Mouse (Mus musculus) heart, embryonic 11.5 days (tissue): ENCODE measurements around the gene Ccdc24. TPM values are rescaled to one million over a fixed set of nuclear protein-coding genes. Genes with fewer than 3 reads are reported as not detected.

ENCODE experiments used
- ATAC-seq: fragments of 200-750 bp; cut with Nextera tagmentation; replicated peaks from 2 replicates; pipeline ENCODE4 v1.8.0; 2017; ENCODE audit warnings: moderate library complexity; ENCODE audit not compliant: insufficient number of reproducible peaks, low FRiP score, low TSS enrichment
- H3K27ac ChIP-seq: fragments of 300-500 bp; sonication (generic); 2 replicates; pipeline ENCODE4 v1.5.1; 2014; ENCODE audit warnings: mild to moderate bottlenecking, low read depth, low read length
- H3K27me3 ChIP-seq: fragments of 300-500 bp; sonication (generic); 2 replicates; pipeline ENCODE4 v1.6.1; 2014; ENCODE audit warnings: mild to moderate bottlenecking, low read length, mixed read lengths; ENCODE audit not compliant: control insufficient read depth, insufficient read depth
- H3K36me3 ChIP-seq: fragments of 300-500 bp; sonication (generic); 2 replicates; pipeline ENCODE4 v1.6.1; 2014; ENCODE audit warnings: mild to moderate bottlenecking, low read length, moderate library complexity, mixed read lengths; ENCODE audit not compliant: control insufficient read depth, insufficient read depth
- H3K4me1 ChIP-seq: fragments of 300-500 bp; sonication (generic); 2 replicates; pipeline ENCODE4 v1.6.1; 2014; ENCODE audit warnings: low read length; ENCODE audit not compliant: control insufficient read depth, insufficient read depth
- H3K4me2 ChIP-seq: fragments of 300-500 bp; sonication (generic); 2 replicates; pipeline ENCODE4 v1.6.1; 2014; ENCODE audit warnings: mild to moderate bottlenecking, moderate library complexity
- H3K4me3 ChIP-seq: fragments of 300-500 bp; sonication (generic); 2 replicates; pipeline ENCODE4 v1.5.1; 2014; ENCODE audit warnings: low read depth, low read length
- H3K9ac ChIP-seq: fragments of 300-500 bp; sonication (generic); 2 replicates; pipeline ENCODE4 v1.6.1; 2014; ENCODE audit warnings: mild to moderate bottlenecking, low read depth, low read length, moderate library complexity
- H3K9me3 ChIP-seq: fragments of 300-500 bp; sonication (generic); replicated peaks from 2 replicates; pipeline ENCODE4 v1.6.1; 2016; ENCODE audit warnings: low read length; ENCODE audit not compliant: control insufficient read depth
- WGBS: fragments of 180-500 bp; shearing (Covaris S2); extraction: QIAGEN DNeasy Blood & Tissue Kit; methylation state at CpG from one replicate; pipeline ENCODE4 v1.1.7; 2014; ENCODE audit not compliant: insufficient replicate concordance; 5-methylcytosine and 5-hydroxymethylcytosine counted together
- polyA plus RNA-seq: library from polyadenylated mRNA; unstranded; fragments of >200 nt; fragmentation: Nextera tagmentation; extraction: Ambion mirVana; gene quantifications from 2 replicates; pipeline ENCODE4 v1.2.1, GENCODE M21; 2014

Ccdc24 gene
- polyA plus RNA-seq, 1 experiment from 2014 or later: 0.56 TPM

DNA sequence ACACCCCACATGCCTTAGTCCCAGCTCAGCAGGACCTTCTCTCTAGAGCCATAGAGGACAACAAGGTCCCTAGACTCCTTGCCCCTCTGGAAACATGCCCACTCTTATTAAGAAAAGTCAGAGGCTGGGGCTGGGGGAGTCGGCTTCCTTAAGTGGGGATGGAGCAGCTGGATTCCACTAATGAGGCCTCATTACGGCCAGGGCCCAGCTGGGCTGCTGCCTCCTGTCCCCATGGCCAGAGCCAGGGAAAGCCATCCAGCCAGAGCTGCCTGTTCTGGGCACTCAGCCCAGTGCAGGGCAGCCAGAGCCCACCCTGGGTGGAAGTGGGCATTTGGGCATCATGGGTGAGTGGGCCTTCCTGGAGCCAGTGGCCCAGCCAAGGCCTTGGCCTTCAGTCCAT, 25.3 kb downstream of the Ccdc24 start:
- no peaks in the 10 kb centered on the region for H3K4me1 ChIP-seq
- no peak overlapping the region for H3K27ac ChIP-seq
- H3K9ac ChIP-seq: no peak overlapping the region
- peaks cover 2% of the 10 kb centered on the region; the same call in 1 of the 2 replicates for H3K27me3 ChIP-seq
- no peak for ATAC-seq
- no peaks in the 10 kb centered on the region for H3K36me3 ChIP-seq
- WGBS: 42% methylated on average over 2 of the region's 2 CpGs
- no peak overlapping the region for H3K4me3 ChIP-seq
- no peak overlapping the region for H3K4me2 ChIP-seq
- no peaks in the 10 kb centered on the region for H3K9me3 ChIP-seq

DNA sequence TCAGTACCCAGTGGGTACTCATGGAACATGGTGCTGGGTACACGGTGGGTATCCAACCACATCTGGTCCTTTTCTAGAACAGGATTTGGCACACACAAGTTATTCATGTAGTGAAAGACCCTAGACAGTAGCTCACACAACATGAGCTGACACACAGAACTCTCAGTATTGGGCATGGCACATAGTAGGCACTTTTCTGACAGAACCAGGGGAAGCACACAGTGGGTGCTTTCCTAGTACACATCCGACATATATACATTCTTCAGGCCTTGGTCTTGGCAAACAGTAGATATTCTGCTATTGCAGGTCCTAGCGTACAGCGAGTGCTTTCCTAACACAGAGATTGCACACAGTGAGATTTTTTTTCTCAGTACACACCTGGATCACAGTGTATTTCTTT, 26.1 kb downstream of the Ccdc24 start:
- Histone ChIP-seq H3K36me3 (no peaks in the 10 kb centered on the region), H3K4me3 (no peak overlapping the region), H3K4me2 (no peak overlapping the region), H3K27ac (no peak overlapping the region), H3K27me3 (peaks cover 2% of the 10 kb centered on the region; the same call in 1 of the 2 replicates), H3K9ac (no peak overlapping the region), H3K9me3 (no peaks in the 10 kb centered on the region), H3K4me1 (no peaks in the 10 kb centered on the region)
- 94% methylated on average over 4 of the region's 4 CpGs for WGBS
- no peak for ATAC-seq

DNA sequence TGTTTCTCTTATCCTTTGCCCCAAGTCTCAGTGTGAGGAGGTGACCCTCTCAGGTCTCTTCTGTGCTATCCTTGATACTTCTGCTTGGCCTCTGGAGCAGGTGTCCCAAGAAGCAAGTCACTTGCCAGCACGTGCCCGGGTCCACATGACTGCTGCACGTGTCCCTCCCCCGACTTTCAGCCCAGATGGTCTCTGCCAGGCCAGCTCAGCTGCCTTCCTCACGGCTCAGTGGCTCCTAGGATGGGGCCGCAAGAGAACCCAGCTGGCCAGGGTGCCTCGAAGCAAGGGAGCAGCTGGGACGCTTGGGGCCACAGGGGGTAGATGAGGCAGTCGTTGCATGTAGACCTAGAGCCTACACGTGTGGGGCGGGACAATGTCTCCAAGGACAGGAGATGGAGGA, 27.0 kb downstream of the Ccdc24 start:
- Histone ChIP-seq H3K4me2 (no peak overlapping the region), H3K27me3 (peaks cover 2% of the 10 kb centered on the region; the same call in 1 of the 2 replicates), H3K4me3 (no peak overlapping the region), H3K9me3 (no peaks in the 10 kb centered on the region), H3K27ac (no peak overlapping the region), H3K4me1 (no peaks in the 10 kb centered on the region), H3K9ac (no peak overlapping the region), H3K36me3 (no peaks in the 10 kb centered on the region)
- no peak for ATAC-seq
- 87% methylated on average over 11 of the region's 11 CpGs for WGBS

DNA sequence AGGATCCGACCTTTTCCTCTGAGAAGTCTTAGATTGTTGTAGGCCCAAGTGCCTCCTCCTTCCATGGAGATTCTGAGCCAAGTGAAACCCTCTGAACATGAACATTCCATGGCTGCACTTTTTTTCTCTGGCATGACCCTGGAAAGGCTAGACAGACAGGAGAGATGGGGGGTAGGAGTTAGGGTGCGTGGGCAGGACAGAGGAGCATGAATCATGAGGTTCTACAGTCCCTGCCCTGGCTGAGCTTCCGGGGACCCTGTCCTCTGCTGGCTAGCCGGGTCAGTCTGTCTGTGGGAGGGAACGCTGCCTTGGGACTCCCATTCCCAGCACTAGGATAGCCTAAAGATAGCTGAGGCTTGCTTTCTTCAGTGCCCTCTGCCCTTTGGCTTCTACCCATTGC, 27.9 kb downstream of the Ccdc24 start:
- Histone ChIP-seq H3K9ac (no peak overlapping the region), H3K27me3 (peaks cover 2% of the 10 kb centered on the region; the same call in 1 of the 2 replicates), H3K9me3 (no peaks in the 10 kb centered on the region), H3K36me3 (no peaks in the 10 kb centered on the region), H3K4me3 (no peak overlapping the region), H3K4me2 (no peak overlapping the region), H3K27ac (no peak overlapping the region), H3K4me1 (no peaks in the 10 kb centered on the region)
- no peak for ATAC-seq
- WGBS: 87% methylated on average over 5 of the region's 5 CpGs

DNA sequence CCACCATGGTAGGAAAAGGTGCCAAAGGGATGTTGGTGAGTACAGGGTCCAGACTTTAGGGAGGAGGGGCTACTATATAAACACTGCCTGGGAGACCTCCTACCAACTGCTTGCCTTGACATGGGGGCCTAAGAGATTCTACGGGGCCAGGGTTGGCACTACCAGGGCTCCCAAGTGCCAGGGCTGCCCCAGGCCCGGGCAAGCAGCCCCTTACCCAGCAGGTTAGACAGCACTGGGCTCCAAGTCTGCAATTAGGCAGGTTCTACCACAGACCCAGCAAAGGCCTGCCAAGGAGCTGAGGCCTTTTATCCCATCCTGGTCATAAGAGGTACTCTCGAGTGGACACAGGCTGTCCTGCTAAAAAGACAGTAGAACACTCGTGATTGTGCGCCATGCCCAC, 29.3 kb downstream of the Ccdc24 start:
- no peaks in the 10 kb centered on the region for H3K36me3 ChIP-seq
- no peak overlapping the region for H3K9ac ChIP-seq
- no peaks in the 10 kb centered on the region for H3K9me3 ChIP-seq
- H3K27me3 ChIP-seq: peaks cover 2% of the 10 kb centered on the region; the same call in 1 of the 2 replicates
- no peak for ATAC-seq
- H3K4me1 ChIP-seq: no peaks in the 10 kb centered on the region; the same call in 1 of the 2 replicates
- WGBS: 86% methylated on average over 5 of the region's 5 CpGs
- no peak overlapping the region for H3K4me3 ChIP-seq
- no peak overlapping the region for H3K27ac ChIP-seq
- H3K4me2 ChIP-seq: no peak overlapping the region

DNA sequence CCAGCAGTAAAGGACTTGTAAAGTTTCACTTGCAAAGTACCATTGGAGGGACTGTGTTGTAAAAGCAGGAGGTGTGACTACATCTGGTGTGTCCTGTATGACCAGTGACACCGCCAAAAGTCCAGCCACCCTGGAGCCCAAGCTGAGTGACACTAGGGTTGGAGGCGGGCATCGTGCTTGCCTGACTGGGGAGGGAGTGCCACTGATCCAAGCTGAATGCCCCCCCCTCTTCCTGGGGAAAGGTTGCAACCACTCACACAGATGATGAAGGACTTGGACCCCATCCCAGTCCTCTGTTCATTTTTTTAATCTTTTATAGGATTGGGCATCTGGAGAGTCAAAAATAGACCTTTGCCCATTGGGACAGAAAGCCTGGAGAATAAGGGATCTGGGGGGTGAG, 30.8 kb downstream of the Ccdc24 start:
- Histone ChIP-seq H3K27me3 (peaks cover 2% of the 10 kb centered on the region; the same call in 1 of the 2 replicates), H3K27ac (no peak overlapping the region), H3K4me3 (no peak overlapping the region), H3K9me3 (no peaks in the 10 kb centered on the region), H3K4me2 (no peak overlapping the region), H3K4me1 (no peaks in the 10 kb centered on the region; the same call in 1 of the 2 replicates), H3K9ac (no peak overlapping the region), H3K36me3 (no peaks in the 10 kb centered on the region)
- WGBS: 75% methylated on average over 3 of the region's 3 CpGs
- ATAC-seq: no peak

DNA sequence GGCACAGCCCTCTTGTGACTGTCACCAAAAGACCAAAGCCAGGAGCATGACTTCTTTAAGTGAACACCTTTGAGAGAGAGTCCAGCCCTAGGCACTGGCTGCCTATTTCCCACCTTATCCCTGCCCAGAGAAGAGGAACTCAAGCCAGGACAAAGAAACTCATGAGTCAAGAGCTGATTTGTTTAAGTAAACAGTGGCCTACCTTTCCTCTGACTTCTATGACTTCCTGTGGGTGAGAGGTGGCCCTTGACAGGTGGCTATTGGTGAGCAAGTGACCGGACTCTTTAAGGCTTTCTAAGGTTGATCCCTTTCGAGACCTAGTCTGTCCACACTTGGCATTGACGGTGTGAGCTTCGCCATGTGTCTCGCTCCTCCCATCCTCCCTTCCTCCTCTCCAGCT, 31.5 kb downstream of the Ccdc24 start:
- H3K36me3 ChIP-seq: no peaks in the 10 kb centered on the region
- H3K9me3 ChIP-seq: no peaks in the 10 kb centered on the region
- H3K9ac ChIP-seq: no peak overlapping the region
- H3K27ac ChIP-seq: no peak overlapping the region
- no peak overlapping the region for H3K4me3 ChIP-seq
- no peak overlapping the region for H3K4me2 ChIP-seq
- ATAC-seq: no peak
- WGBS: 94% methylated on average over 5 of the region's 5 CpGs
- H3K27me3 ChIP-seq: peaks cover 2% of the 10 kb centered on the region; the same call in 1 of the 2 replicates
- no peaks in the 10 kb centered on the region; the same call in 1 of the 2 replicates for H3K4me1 ChIP-seq

DNA sequence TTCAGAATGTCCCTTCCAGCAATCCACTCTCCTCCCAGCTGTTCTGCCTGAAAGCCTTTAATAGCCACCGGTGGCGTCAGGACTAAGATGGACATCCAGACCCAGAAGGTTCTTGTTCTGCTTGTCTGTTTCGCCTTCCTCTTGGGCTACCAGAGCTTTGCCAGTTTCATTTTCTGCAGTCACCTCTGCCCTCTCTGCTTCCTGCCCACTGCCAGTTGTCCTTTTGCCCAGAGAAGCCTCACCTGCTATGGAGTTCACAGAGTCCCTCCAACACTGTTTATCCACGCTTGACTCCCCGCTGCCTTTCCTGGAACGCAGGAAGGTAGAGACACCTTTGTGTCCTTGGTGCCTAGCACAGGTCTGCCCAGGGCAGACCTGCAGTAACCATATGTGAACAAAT, 33.0 kb downstream of the Ccdc24 start:
- Histone ChIP-seq H3K4me2 (no peak overlapping the region), H3K36me3 (no peaks in the 10 kb centered on the region), H3K9me3 (no peaks in the 10 kb centered on the region), H3K4me3 (no peak overlapping the region), H3K9ac (no peak overlapping the region), H3K4me1 (peaks cover 3% of the 10 kb centered on the region; the same call in 1 of the 2 replicates), H3K27me3 (peaks cover 2% of the 10 kb centered on the region; the same call in 1 of the 2 replicates), H3K27ac (no peak overlapping the region)
- 76% methylated on average over 6 of the region's 6 CpGs for WGBS
- no peak for ATAC-seq

DNA sequence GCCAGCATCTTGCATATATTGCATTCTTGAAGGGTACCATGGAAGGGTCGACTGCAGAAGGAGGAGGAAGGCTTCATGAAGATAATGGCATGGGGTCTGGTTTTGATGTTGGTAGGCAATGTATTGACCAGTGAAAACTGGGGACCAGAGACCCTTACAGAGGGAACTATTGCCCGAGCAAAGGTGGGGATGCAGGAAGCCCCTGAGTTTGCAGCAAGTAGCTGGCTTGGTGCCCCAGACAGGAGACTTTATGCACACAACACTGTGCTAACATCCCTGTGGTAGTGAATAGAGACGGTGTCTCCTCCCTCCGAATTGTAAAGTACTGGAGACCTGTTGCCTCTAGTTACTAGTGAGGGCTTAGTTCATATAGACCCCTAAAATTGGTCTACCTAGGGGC, 35.1 kb downstream of the Ccdc24 start:
- peak overlapping the region; percentile 76 for H3K4me3 ChIP-seq

More for the DNA sequence above, 35.1 kb downstream of the Ccdc24 start:
- Histone ChIP-seq H3K4me1 (peaks cover 3% of the 10 kb centered on the region; the same call in 1 of the 2 replicates), H3K36me3 (no peaks in the 10 kb centered on the region), H3K9ac (peak overlapping the region; percentile 82; the same call in 1 of the 2 replicates), H3K27me3 (peaks cover 3% of the 10 kb centered on the region; the same call in 1 of the 2 replicates), H3K27ac (no peak overlapping the region), H3K9me3 (no peaks in the 10 kb centered on the region), H3K4me2 (peak overlapping the region; percentile 96)
- WGBS: 64% methylated on average over 4 of the region's 4 CpGs
- ATAC-seq: no peak
